Mouse (Mus musculus) layer of hippocampus, adult 6 months (tissue): ENCODE results near the gene Gm10337. TPM values are rescaled to one million over a fixed set of nuclear protein-coding genes. Genes with fewer than 3 reads are reported as not detected.

Experiments
- long read RNA-seq, 2 experiments: library from polyadenylated mRNA; unstranded; transcript quantifications; one replicate each; pipeline ENCODE4 v2.0.0; 2019 to 2020
- polyA plus RNA-seq: library from polyadenylated mRNA; unstranded; fragments of <200 nt; fragmentation: Nextera tagmentation; gene quantifications from 2 replicates; pipeline ENCODE4 v1.2.3, GENCODE M21; 2021

Gene Gm10337
- polyA plus RNA-seq = not detected in 2 replicates
- long read RNA-seq, experiment 1 = 0 reads
- long read RNA-seq, experiment 2, partial matches to known transcripts = 0 of 1 reads
- long read RNA-seq, experiment 2, other reads (novel, unspliced or antisense) = 0 of 1 reads

GRCm38 (mm10) chr15:102503447-102503846, at the start of gene Gm10337:
Gene Gm10337, plus strand, starts transcription at chr15:102503722.

DNA sequence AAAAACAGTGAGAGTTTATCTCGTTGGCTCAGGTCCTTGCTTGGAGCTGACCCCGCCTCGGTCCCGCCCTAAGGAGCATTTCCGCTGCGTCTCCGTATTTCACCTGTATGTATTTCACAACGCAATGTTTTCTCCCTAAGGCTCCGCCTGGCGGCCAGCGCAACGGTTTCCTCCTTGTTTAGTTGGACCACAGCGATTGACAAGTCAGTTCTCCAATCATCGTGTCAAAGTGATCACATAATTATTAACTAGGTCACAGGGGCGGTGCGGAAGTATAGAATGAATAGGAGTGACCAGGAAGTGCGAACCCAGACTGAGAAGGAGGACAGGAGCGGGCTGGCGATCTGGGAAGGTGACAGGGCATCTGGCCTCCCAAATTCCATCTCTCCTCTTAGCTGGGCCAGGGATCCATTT, 44.6 kb upstream of the Gm10337 start, which contains the start of gene Prr13:
Gene Prr13, plus strand, starts transcription at position 125 of the 414 bp plus-strand sequence.

DNA sequence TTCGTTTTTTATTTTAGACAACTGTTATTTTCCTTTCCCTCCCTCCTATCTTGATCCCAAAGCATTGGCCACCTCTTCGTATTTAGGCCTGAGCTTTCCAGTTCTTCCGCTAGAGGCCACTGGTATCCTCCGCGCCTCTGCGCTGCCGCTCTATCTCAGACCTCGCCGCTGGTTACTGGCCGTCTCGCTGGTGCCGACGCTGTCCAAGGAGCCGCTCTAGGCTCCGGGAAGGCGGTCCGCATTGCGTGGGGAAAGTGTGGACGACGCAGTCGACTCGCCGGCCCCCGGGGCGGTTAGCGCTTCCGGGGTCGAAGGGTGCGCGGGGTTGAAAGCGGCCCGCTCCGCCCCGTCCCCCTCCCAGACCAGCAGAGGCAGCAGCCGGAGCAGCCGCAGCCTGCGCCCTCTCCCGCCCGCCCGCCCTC, 33.3 kb upstream of the Gm10337 start, which contains the start of gene Pcbp2:
Gene Pcbp2, plus strand, starts transcription at position 357 of the 422 bp plus-strand sequence.

GRCm38 (mm10) chr15:102516728-102517404, 13.3 kb downstream of the Gm10337 start, which contains the start of gene Map3k12:
Gene Map3k12, minus strand, starts transcription at chr15:102517064.

DNA sequence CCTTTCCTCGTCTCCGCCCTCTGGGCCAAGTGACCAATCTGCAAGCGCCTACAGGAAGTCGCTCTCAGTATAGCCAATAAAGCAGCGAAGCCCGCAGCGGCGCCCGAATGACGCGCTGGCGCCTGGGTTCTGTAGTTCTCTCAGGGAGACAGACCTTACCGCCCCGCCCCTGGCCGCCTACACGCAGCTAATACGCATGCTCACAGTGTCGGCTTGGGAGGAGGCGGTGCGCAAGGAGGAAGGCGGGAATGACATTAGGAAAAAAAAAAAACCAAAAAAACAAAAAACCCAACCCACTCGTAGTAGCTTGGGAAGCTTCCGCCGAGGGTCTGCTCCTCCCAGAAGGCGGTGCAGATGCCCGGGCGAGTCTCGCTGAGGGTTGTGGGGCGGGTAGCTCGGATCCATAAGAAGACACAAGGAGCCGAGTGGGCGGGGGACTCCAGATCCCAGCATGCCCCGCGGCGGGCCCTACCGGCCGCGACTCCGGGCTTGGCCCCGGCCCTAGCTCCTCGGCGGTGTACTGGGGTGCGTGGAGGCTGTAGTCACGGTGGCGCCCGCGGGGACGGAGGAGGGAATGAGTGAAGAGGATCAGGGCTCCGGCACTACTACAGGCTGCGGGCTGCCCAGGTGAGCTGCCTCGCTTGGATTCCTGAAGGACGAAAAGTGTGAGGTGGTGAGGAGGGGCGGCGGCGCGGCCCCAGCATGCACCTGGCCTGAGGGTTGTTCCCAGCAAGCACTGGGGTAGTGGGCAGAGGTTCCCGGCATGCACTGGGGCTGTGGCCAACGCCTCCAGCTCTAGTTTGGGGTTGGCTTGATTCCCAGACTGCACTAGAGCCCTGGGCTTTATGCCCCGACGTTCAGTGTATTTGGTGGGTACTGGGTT, 14.7 kb downstream of the Gm10337 start, which contains the start of gene Tarbp2:
Gene Tarbp2, plus strand, starts transcription at position 217 of the 883 bp plus-strand sequence.

DNA sequence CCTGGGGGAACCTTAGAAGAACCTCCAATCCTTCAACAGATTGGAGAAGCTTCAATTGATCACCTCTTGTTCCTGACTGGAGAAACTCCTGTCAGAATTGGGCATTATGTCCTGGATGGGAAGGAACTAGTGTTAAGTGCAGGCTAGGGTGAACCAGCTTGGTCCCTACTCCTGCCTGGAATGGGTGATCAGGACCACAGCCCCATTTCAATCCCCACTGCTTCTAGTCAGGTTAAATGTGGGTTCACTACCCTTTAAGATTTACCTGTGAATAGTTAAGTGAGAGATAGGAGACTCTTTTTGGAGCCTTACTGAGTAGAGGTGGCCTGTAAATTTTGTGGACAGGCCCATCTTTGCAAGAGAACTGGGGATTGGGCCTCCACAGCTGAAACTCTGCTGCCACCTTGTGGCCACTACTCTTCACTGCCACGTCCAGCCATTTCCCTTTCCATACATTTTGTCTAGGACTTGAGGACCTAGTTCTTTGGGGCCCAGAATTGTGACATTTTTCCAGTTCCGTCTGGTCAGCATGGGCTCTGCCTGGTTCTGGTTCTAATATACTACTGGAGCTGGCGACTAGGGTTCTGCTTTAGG, 21.5 kb downstream of the Gm10337 start, which contains the start of gene Npff:
Gene Npff, minus strand, starts transcription at position 51 of the 594 bp plus-strand sequence.

Other genes with a start within 250 kb of the Gm10337 start
- gene Rarg, start 246.2 kb upstream of the Gm10337 start, polyA plus RNA-seq = 1.7 and 2.0 TPM in 2 replicates
- gene Gm9918, start 233.2 kb upstream of the Gm10337 start, polyA plus RNA-seq = not detected in 2 replicates
- gene Mfsd5, start 224.3 kb upstream of the Gm10337 start, polyA plus RNA-seq = 36.2 and 40.4 TPM in 2 replicates
- 0.43 and 1.2 TPM in 2 replicates for gene Espl1, start 207.5 kb upstream of the Gm10337 start, polyA plus RNA-seq
- 1,324 and 1,439 TPM in 2 replicates for gene Pfdn5, start 177.6 kb upstream of the Gm10337 start, polyA plus RNA-seq
- 66.8 and 72.5 TPM in 2 replicates for gene Myg1, start 172.0 kb upstream of the Gm10337 start, polyA plus RNA-seq
- gene Aaas, start 153.0 kb upstream of the Gm10337 start, polyA plus RNA-seq = 17.5 and 18.6 TPM in 2 replicates
- 0.64 and 0.93 TPM in 2 replicates for gene Sp7, start 136.5 kb upstream of the Gm10337 start, polyA plus RNA-seq
- gene Sp1, start 97.6 kb upstream of the Gm10337 start, polyA plus RNA-seq = 0.82 and 0.83 TPM in 2 replicates
- 0.65 and 0.93 TPM in 2 replicates for gene Amhr2, start 58.4 kb upstream of the Gm10337 start, polyA plus RNA-seq
- gene Prr13, start 44.7 kb upstream of the Gm10337 start, polyA plus RNA-seq = 88.3 and 96.2 TPM in 2 replicates
- 97.3 and 100 TPM in 2 replicates for gene Pcbp2, start 33.2 kb upstream of the Gm10337 start, polyA plus RNA-seq
- 28.2 and 31.6 TPM in 2 replicates for gene Map3k12, start 13.3 kb downstream of the Gm10337 start, polyA plus RNA-seq
- 13.2 and 15.6 TPM in 2 replicates for gene Tarbp2, start 14.5 kb downstream of the Gm10337 start, polyA plus RNA-seq
- gene Npff, start 21.2 kb downstream of the Gm10337 start, polyA plus RNA-seq = not detected in 2 replicates
- gene Gm28047, start 121.3 kb downstream of the Gm10337 start, polyA plus RNA-seq = 0.49 and 0.65 TPM in 2 replicates
- gene Atf7, start 121.7 kb downstream of the Gm10337 start, polyA plus RNA-seq = 19.9 and 23.1 TPM in 2 replicates
- gene Atp5g2, start 168.6 kb downstream of the Gm10337 start, polyA plus RNA-seq = 338 and 403 TPM in 2 replicates
- gene Calcoco1, start 218.5 kb downstream of the Gm10337 start, polyA plus RNA-seq = 46.5 and 48.5 TPM in 2 replicates